Mouse (Mus musculus) olfactory bulb, adult 2 months (tissue): ENCODE data around the gene Tbl1x.

Experiments used
- CTCF ChIP-seq: fragments of 200-500 bp; IDR thresholded peaks from 2 replicates; pipeline ENCODE4 v1.5.1; 2012; ENCODE audit warnings: low read depth, mild to moderate bottlenecking, low read length, moderate library complexity; ENCODE audit not compliant: insufficient read depth
- POLR2A ChIP-seq: fragments of 200-500 bp; IDR thresholded peaks from 2 replicates; pipeline ENCODE4 v1.6.1; 2012; ENCODE audit warnings: mild to moderate bottlenecking, low read depth, low read length, moderate library complexity; ENCODE audit not compliant: insufficient read depth

- TF ChIP-seq CTCF, result no peak
- TF ChIP-seq POLR2A, result no peak
Observed at GRCm38 (mm10) chrX:77594670-77595224, 83.9 kb downstream of the Tbl1x start.
